Mouse (Mus musculus) neural tube, embryonic 11.5 days (tissue): ENCODE data around the gene Exoc3l. TPM values are rescaled to one million over a fixed set of nuclear protein-coding genes. Genes with fewer than 3 reads are reported as not detected.

Experiments used
- ATAC-seq: fragments of 200-750 bp; cut with Nextera tagmentation; 2 replicates; pipeline ENCODE4 v1.8.0; 2017; ENCODE audit warnings: moderate number of reproducible peaks, mild to moderate bottlenecking, moderate TSS enrichment, moderate library complexity; ENCODE audit not compliant: insufficient read depth, low FRiP score, low TSS enrichment
- DNase-seq: peaks from one replicate; pipeline ENCODE4 v3.0.0-alpha.2; 2015; ENCODE audit warnings: low spot score
- H3K27ac ChIP-seq: fragments of 300-500 bp; sonication (generic); 2 replicates; pipeline ENCODE4 v1.5.1; 2014; ENCODE audit warnings: low read depth, mild to moderate bottlenecking, low read length
- H3K27me3 ChIP-seq: fragments of 300-500 bp; sonication (generic); 2 replicates; pipeline ENCODE4 v1.6.1; 2014; ENCODE audit warnings: mild to moderate bottlenecking, low read length, mixed read lengths; ENCODE audit not compliant: control insufficient read depth, insufficient read depth
- H3K36me3 ChIP-seq: fragments of 300-500 bp; sonication (generic); 2 replicates; pipeline ENCODE4 v1.6.1; 2014; ENCODE audit warnings: mild to moderate bottlenecking, low read length, moderate library complexity, mixed read lengths; ENCODE audit not compliant: control insufficient read depth, insufficient read depth
- H3K4me1 ChIP-seq: fragments of 300-500 bp; sonication (generic); 2 replicates; pipeline ENCODE4 v1.6.1; 2014; ENCODE audit warnings: low read length, mixed read lengths; ENCODE audit not compliant: control insufficient read depth, insufficient read depth
- H3K4me2 ChIP-seq: fragments of 300-500 bp; sonication (generic); 2 replicates; pipeline ENCODE4 v1.6.1; 2014; ENCODE audit warnings: low read depth, mild to moderate bottlenecking, moderate library complexity
- H3K4me3 ChIP-seq: fragments of 300-500 bp; sonication (generic); 2 replicates; pipeline ENCODE4 v1.5.1; 2014; ENCODE audit warnings: low read depth, low read length
- H3K9ac ChIP-seq: fragments of 300-500 bp; sonication (generic); 2 replicates; pipeline ENCODE4 v1.6.1; 2014; ENCODE audit warnings: mild to moderate bottlenecking, low read length
- H3K9me3 ChIP-seq: fragments of 300-500 bp; sonication (generic); 2 replicates; pipeline ENCODE4 v1.6.1; 2016; ENCODE audit warnings: low read length; ENCODE audit not compliant: control insufficient read depth
- WGBS: fragments of 180-500 bp; shearing (Covaris S2); extraction: QIAGEN DNeasy Blood & Tissue Kit; methylation state at CpG from one replicate; pipeline ENCODE4 v1.1.7; 2014; 5-methylcytosine and 5-hydroxymethylcytosine counted together
- polyA plus RNA-seq: library from polyadenylated mRNA; unstranded; fragments of >200 nt; fragmentation: Nextera tagmentation; extraction: Ambion mirVana; gene quantifications from 2 replicates; pipeline ENCODE4 v1.2.1, GENCODE M21; 2014

Exoc3l gene
- polyA plus RNA-seq, 1 experiment from 2014 or later, result 12.1 TPM

GRCm38 (mm10) chr8:105309142-105309847 is 13.4 kb upstream of the Exoc3l start:
- H3K27ac ChIP-seq, result no peak overlapping the region
- no peak overlapping the region for H3K4me2 ChIP-seq
- no peaks in the 10 kb centered on the region for H3K9me3 ChIP-seq
- ATAC-seq (no peak), DNase-seq (peak; percentile 7)
- peaks cover 9% of the 10 kb centered on the region for H3K36me3 ChIP-seq
- WGBS, result 83% methylated on average over 15 of the region's 15 CpGs
- no peaks in the 10 kb centered on the region for H3K27me3 ChIP-seq
- H3K9ac ChIP-seq, result no peak overlapping the region
- peaks cover 8% of the 10 kb centered on the region; the same call in 1 of the 2 replicates for H3K4me1 ChIP-seq
- H3K4me3 ChIP-seq, result no peak overlapping the region

GRCm38 (mm10) chr8:105308428-105308827 is 12.5 kb upstream of the Exoc3l start:
- DNase-seq (peak; percentile 8), ATAC-seq (no peak)
- H3K4me3 ChIP-seq, result no peak overlapping the region
- peaks cover 8% of the 10 kb centered on the region; the same call in 1 of the 2 replicates for H3K4me1 ChIP-seq
- no peak overlapping the region for H3K27ac ChIP-seq
- H3K27me3 ChIP-seq, result no peaks in the 10 kb centered on the region
- no peaks in the 10 kb centered on the region for H3K9me3 ChIP-seq
- no peak overlapping the region for H3K9ac ChIP-seq
- no peak overlapping the region for H3K4me2 ChIP-seq
- 90% methylated on average over 10 of the region's 10 CpGs for WGBS
- peaks cover 9% of the 10 kb centered on the region for H3K36me3 ChIP-seq

GRCm38 (mm10) chr8:105307670-105308069 is 11.8 kb upstream of the Exoc3l start:
- WGBS, result 98% methylated on average over 13 of the region's 13 CpGs
- no peaks in the 10 kb centered on the region for H3K9me3 ChIP-seq
- no peak overlapping the region for H3K4me2 ChIP-seq
- H3K9ac ChIP-seq, result no peak overlapping the region
- peaks cover 8% of the 10 kb centered on the region; the same call in 1 of the 2 replicates for H3K4me1 ChIP-seq
- no peak for ATAC-seq
- no peak for DNase-seq
- no peak overlapping the region for H3K27ac ChIP-seq
- H3K36me3 ChIP-seq, result peaks cover 11% of the 10 kb centered on the region
- no peak overlapping the region for H3K4me3 ChIP-seq
- H3K27me3 ChIP-seq, result no peaks in the 10 kb centered on the region

DNA sequence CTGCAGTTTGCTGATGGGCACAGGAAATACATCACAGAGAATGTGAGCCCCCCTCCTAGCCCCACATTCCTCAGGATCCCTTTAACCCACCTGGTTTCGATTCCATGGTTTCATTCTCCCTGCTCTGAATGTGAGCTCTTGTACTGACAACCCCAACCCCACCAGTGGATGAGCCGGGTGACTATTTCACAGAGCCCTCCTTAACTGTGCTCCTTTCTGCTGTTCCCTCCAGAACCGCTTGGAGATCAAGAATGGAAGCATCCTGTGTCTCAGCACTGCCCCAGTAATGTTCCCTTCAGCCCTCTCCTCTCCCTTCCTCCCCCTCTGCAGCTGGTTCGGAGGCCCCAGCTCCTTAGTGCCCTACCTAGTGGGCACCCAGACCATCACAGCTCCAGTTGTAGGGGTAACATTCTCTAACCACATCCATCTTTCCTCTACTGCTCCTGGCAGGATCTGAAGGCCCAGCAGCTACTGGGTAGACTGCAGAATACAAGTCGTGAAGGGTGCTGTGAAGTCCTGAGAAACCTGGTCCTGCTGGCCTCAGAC is 10.3 kb upstream of the Exoc3l start:
- 48% methylated on average over 5 of the region's 5 CpGs for WGBS
- Histone ChIP-seq H3K4me1 (peaks cover 8% of the 10 kb centered on the region; the same call in 1 of the 2 replicates), H3K9me3 (no peaks in the 10 kb centered on the region), H3K27me3 (no peaks in the 10 kb centered on the region), H3K36me3 (peaks cover 13% of the 10 kb centered on the region), H3K4me2 (peak overlapping the region; percentile 32; the same call in 1 of the 2 replicates), H3K4me3 (no peak overlapping the region), H3K9ac (no peak overlapping the region; the same call in 1 of the 2 replicates), H3K27ac (no peak overlapping the region)
- DNase-seq (no peak), ATAC-seq (peak; percentile 17)

DNA sequence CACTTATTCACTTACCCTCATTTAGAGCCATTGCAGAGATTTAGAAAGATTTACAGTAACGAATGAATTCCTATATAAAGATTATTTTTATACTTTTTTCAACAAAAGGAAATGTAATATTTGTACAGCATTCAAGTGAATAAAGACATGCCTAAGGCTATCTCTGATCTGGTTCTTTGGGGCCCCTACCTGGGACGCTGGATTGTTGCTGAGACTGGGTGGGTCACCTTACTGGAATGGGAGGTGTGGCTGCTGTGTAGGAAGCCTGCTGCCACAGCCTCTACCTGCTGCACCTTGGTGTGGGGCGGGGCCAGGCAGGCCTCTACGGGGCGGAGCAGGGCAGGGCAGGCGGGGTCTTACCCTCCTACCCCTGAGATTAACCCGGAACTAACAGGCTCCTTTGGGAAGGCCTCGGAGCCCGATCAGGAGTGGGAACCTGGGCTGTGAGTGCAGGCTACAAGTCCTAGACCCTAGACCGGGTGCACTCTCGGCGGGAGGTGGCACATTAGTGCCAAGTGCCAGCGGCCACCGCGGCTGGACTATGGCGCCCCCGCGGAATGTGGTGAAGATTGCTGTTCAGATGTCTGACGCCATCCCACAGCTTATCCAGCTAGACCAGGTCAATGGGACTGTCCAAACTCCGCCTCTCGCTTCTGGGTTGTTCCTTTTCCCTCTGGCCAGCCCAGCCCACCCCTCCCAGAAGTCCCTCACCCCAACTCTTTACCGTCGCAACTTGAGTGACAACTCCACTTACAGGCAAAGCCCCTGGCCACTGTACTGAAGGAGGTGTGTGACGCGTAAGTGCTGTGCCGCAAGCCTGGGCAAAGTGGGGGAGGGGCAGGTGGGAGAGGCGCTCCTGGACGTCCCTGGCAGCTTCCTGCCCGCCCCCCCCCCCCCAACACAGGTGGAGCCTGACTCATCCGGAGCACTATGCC is 9.6 kb upstream of the Exoc3l start, which contains the start of gene Elmo3:
Elmo3 (plus strand) TSS at position 391 of the 935 bp plus-strand sequence.
- Histone ChIP-seq H3K9me3 (no peaks in the 10 kb centered on the region), H3K36me3 (peaks cover 17% of the 10 kb centered on the region), H3K4me1 (peaks cover 8% of the 10 kb centered on the region; the same call in 1 of the 2 replicates), H3K27ac (no peak within 1 kb of the TSS), H3K9ac (peak within 1 kb of the TSS; percentile 39; the same call in 1 of the 2 replicates), H3K27me3 (no peaks in the 10 kb centered on the region), H3K4me2 (peak within 1 kb of the TSS; percentile 32), H3K4me3 (peak within 1 kb of the TSS; percentile 8; the same call in 1 of the 2 replicates)
- peak; percentile 44 for DNase-seq
- peak; percentile 53 for ATAC-seq
- 6% methylated on average over 28 of the region's 30 CpGs for WGBS

- Histone ChIP-seq H3K4me1 (peaks cover 8% of the 10 kb centered on the region; the same call in 1 of the 2 replicates), H3K36me3 (peaks cover 20% of the 10 kb centered on the region), H3K27me3 (no peaks in the 10 kb centered on the region), H3K4me2 (no peak overlapping the region), H3K27ac (no peak overlapping the region), H3K4me3 (no peak overlapping the region), H3K9me3 (no peaks in the 10 kb centered on the region), H3K9ac (no peak overlapping the region)
- 0 out of 2 replicates have a peak, but pooled peaks have one; percentile 6 for ATAC-seq
- DNase-seq, result no peak
- WGBS, result 86% methylated on average over 9 of the region's 9 CpGs
Measured at GRCm38 (mm10) chr8:105304325-105305210, 8.7 kb upstream of the Exoc3l start.

DNA sequence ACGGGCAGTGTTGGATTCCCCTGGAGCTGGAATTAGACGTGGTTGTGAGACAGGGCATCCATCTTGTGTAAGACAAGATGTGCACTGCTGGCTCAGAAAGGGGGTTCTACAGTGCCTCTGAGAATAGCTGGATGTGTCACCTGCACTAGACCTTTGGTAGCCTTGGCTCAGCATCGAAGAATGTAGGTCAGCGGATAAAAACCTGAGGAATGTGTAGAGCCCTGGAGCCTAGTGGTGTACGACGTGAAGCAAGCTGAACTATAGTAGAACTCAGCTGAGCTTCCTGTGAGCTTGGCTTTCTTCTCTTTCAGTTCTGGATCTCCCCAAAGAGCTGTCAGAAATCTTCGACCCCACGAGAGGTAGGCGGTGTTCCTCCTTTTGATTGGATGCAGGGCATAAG is 8.0 kb upstream of the Exoc3l start:
- ATAC-seq (no peak), DNase-seq (no peak)
- WGBS, result 89% methylated on average over 8 of the region's 9 CpGs
- no peak overlapping the region for H3K4me3 ChIP-seq
- no peak overlapping the region for H3K27ac ChIP-seq
- no peaks in the 10 kb centered on the region for H3K27me3 ChIP-seq
- H3K36me3 ChIP-seq, result peaks cover 17% of the 10 kb centered on the region
- peaks cover 9% of the 10 kb centered on the region for H3K4me1 ChIP-seq
- H3K9ac ChIP-seq, result no peak overlapping the region
- no peaks in the 10 kb centered on the region for H3K9me3 ChIP-seq
- H3K4me2 ChIP-seq, result no peak overlapping the region

GRCm38 (mm10) chr8:105303396-105303795 is 7.5 kb upstream of the Exoc3l start:
- Histone ChIP-seq H3K4me2 (no peak overlapping the region), H3K4me1 (peaks cover 14% of the 10 kb centered on the region), H3K4me3 (no peak overlapping the region), H3K9ac (no peak overlapping the region), H3K36me3 (peaks cover 14% of the 10 kb centered on the region), H3K9me3 (no peaks in the 10 kb centered on the region), H3K27me3 (no peaks in the 10 kb centered on the region), H3K27ac (no peak overlapping the region)
- ATAC-seq (no peak), DNase-seq (no peak)
- 89% methylated on average over 8 of the region's 8 CpGs for WGBS
